In the genomic region with DNA sequence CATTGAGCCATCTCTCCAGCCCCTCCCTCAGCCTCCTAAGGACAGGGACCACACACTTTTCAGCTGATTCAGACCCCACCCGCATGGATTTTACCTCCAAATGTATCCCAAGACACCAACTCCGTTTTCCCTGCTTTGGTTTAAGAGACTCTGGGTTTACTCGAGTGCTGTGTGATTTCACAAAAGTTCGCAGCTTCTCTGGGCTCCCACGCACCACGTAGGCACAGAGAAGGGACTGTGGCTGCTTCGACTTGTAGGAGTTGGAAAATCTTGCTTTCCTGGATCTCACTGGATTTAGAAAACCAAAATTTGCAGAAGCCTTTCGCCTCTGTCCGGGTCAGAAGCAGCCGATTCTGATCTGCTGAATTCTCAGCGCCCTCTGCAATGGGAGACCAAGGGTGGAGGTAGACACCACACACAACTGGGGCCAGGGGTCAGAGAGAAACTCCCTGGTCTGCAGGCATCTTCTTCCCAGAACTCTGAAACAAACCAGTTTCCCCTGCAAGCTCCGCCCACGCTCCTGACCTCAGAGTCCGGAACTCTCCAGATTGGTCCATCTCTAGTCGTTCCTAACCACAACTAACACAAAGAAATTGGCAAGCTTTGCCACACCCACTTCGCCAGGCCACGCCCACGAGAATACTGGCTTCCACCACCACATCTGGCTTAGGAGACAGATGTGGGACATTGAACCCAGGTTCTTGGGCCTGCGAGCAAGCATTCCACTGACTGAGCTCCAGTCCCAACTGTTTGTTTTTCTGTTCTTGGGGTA, we compare ENCODE assay signal across 9 mouse cellular contexts. TPM values are rescaled to one million over a fixed set of nuclear protein-coding genes. Genes with fewer than 3 reads are reported as not detected.
A peak's percentile ranks its signal among the peaks of the same experiment; 100 is the strongest.
DNase-seq lines count a peak whose midpoint lies in the region; ATAC-seq lines count a peak whose summit lies in the region.
"Had no signal": no experiment of that assay in that cellular context is flagged by ENCODE, and none has a peak within 500 bp of the region (broad histone marks: within the 10 kb centered on the region; RNA-seq: fewer than 3 reads in every experiment).

No protein-coding gene starts in this region.

- no peaks in the 10 kb centered on the region for H3K27me3 ChIP-seq in intestine, embryonic 14.5 days (replicated peaks; ENCODE audit: control insufficient read depth, insufficient read depth, low read length)
- no peaks in the 10 kb centered on the region for H3K27me3 ChIP-seq in forebrain, embryonic 10.5 days (ENCODE audit: poor library complexity, severe bottlenecking)

- peak; percentile 38 for DNase-seq in adrenal gland, postnatal 10 days
- DNase-seq in adrenal gland, adult 2 months: no peak
- DNase-seq in spleen, adult 12 weeks (ENCODE audit: low spot score): peak; percentile 43
- no peak for DNase-seq in spleen, adult 18-20 months
- peak; percentile 58 for DNase-seq in intestine, embryonic 14.5 days (ENCODE audit: low spot score)
- peak; percentile 62 to 69 for DNase-seq in lung, postnatal 4 days
- DNase-seq in urinary bladder, postnatal 10 days (ENCODE audit: low spot score): no peak
- DNase-seq in forebrain, embryonic 10.5 days (ENCODE audit: extremely low spot score, low spot score): no peak

- H3K4me3 ChIP-seq in intestine, embryonic 14.5 days (ENCODE audit: low read depth, low read length): no peak overlapping the region
- no peak overlapping the region for H3K4me3 ChIP-seq in forebrain, embryonic 10.5 days
- H3K4me3 ChIP-seq: heart, adult 2 months had no signal

- no peak overlapping the region for H3K27ac ChIP-seq in intestine, embryonic 14.5 days (ENCODE audit: low read depth)
- no peak overlapping the region for H3K27ac ChIP-seq in forebrain, embryonic 10.5 days
- H3K27ac ChIP-seq: heart, adult 2 months had no signal

- H3K9me3 ChIP-seq in intestine, embryonic 14.5 days (ENCODE audit: control insufficient read depth, low read length): no peaks in the 10 kb centered on the region
- H3K9me3 ChIP-seq in forebrain, embryonic 10.5 days: peaks cover 6% of the 10 kb centered on the region; the same call in 1 of the 2 replicates

- no peaks in the 10 kb centered on the region for H3K4me1 ChIP-seq in intestine, embryonic 14.5 days (replicated peaks; ENCODE audit: control insufficient read depth, insufficient read depth, low read length)
- H3K4me1 ChIP-seq in forebrain, embryonic 10.5 days: peaks cover 25% of the 10 kb centered on the region

- H3K9ac ChIP-seq in intestine, embryonic 14.5 days (ENCODE audit: low read length): no peak overlapping the region

- H3K4me2 ChIP-seq in intestine, embryonic 14.5 days (ENCODE audit: low read length): no peak overlapping the region

- 30% methylated on average over 19 of the region's 19 CpGs for WGBS in intestine, embryonic 14.5 days
- WGBS in forebrain, embryonic 10.5 days: 35% methylated on average over 19 of the region's 19 CpGs

- no peaks in the 10 kb centered on the region for H3K36me3 ChIP-seq in intestine, embryonic 14.5 days (ENCODE audit: control insufficient read depth, insufficient read depth, low read length)
- H3K36me3 ChIP-seq in forebrain, embryonic 10.5 days (replicated peaks): no peaks in the 10 kb centered on the region

- ATAC-seq in intestine, embryonic 14.5 days (replicated peaks; ENCODE audit: low FRiP score, low TSS enrichment, low read depth): no peak

RNA-seq across cellular contexts. Expression of a gene that starts 22.0 kb away (rescaled TPM):
- total RNA-seq in adrenal gland, postnatal 10 days (2021): 100 to 1,000 TPM in 1 of 2 experiments, 10 to 100 TPM in 1; 85.6 to 125 TPM
- total RNA-seq in adrenal gland, adult 2 months (2021): 10 to 100 TPM; 24.6 to 42.9 TPM
- polyA plus RNA-seq in adrenal gland, adult 2 months (2012; rRNA removed): 129 and 134 TPM in 2 replicates
- 230 and 247 TPM in 2 replicates for polyA plus RNA-seq in intestine, embryonic 14.5 days (2014; fragmentation: Nextera tagmentation; extraction: Ambion mirVana)
- 676 and 689 TPM in 2 replicates for polyA plus RNA-seq in forebrain, embryonic 10.5 days (2016; fragmentation: Nextera tagmentation; extraction: Ambion mirVana)

RNA-seq across cellular contexts. Expression of a gene that starts 31.6 kb away (rescaled TPM):
- total RNA-seq in adrenal gland, postnatal 10 days (2021): 1,000 to 10,000 TPM; 2,913 to 2,936 TPM
- total RNA-seq in adrenal gland, adult 2 months (2021): 1,000 to 10,000 TPM; 3,681 to 3,786 TPM
- polyA plus RNA-seq in adrenal gland, adult 2 months (2012; rRNA removed): 3,805 and 4,221 TPM in 2 replicates
- 15,561 and 16,510 TPM in 2 replicates for polyA plus RNA-seq in intestine, embryonic 14.5 days (2014; fragmentation: Nextera tagmentation; extraction: Ambion mirVana)
- 12,867 and 12,868 TPM in 2 replicates for polyA plus RNA-seq in forebrain, embryonic 10.5 days (2016; fragmentation: Nextera tagmentation; extraction: Ambion mirVana)

RNA-seq across cellular contexts. Expression of a gene that starts 42.9 kb away (rescaled TPM):
- total RNA-seq in adrenal gland, postnatal 10 days (2021): 10 to 100 TPM in 1 of 2 experiments, 1 to 10 TPM in 1; 9.4 to 12.7 TPM
- total RNA-seq in adrenal gland, adult 2 months (2021): 10 to 100 TPM in 1 of 2 experiments, 1 to 10 TPM in 1; 9.6 to 11.4 TPM
- polyA plus RNA-seq in adrenal gland, adult 2 months (2012; rRNA removed): 42.3 and 44.3 TPM in 2 replicates
- 10.3 and 10.8 TPM in 2 replicates for polyA plus RNA-seq in intestine, embryonic 14.5 days (2014; fragmentation: Nextera tagmentation; extraction: Ambion mirVana)
- polyA plus RNA-seq in forebrain, embryonic 10.5 days (2016; fragmentation: Nextera tagmentation; extraction: Ambion mirVana): 24.2 and 25.1 TPM in 2 replicates

Comparison
In these comparisons a context has a peak if more than half of its experiments do, and no peak if none do; other contexts are left out.
1. DNase-seq: peak in adrenal gland, postnatal 10 days (single experiment), spleen, adult 12 weeks (single experiment), intestine, embryonic 14.5 days (single experiment) and lung, postnatal 4 days (2 of 2); none in adrenal gland, adult 2 months (single experiment), spleen, adult 18-20 months (0 of 2), urinary bladder, postnatal 10 days (single experiment) and forebrain, embryonic 10.5 days (single experiment).